Mouse (Mus musculus): ENCODE results near the gene Ptgds. TPM values are rescaled to one million over a fixed set of nuclear protein-coding genes. Genes with fewer than 3 reads are reported as not detected.

Gene Ptgds
- polyA plus RNA-seq, 1 experiment from 2014 or later: 1.2 TPM

DNA sequence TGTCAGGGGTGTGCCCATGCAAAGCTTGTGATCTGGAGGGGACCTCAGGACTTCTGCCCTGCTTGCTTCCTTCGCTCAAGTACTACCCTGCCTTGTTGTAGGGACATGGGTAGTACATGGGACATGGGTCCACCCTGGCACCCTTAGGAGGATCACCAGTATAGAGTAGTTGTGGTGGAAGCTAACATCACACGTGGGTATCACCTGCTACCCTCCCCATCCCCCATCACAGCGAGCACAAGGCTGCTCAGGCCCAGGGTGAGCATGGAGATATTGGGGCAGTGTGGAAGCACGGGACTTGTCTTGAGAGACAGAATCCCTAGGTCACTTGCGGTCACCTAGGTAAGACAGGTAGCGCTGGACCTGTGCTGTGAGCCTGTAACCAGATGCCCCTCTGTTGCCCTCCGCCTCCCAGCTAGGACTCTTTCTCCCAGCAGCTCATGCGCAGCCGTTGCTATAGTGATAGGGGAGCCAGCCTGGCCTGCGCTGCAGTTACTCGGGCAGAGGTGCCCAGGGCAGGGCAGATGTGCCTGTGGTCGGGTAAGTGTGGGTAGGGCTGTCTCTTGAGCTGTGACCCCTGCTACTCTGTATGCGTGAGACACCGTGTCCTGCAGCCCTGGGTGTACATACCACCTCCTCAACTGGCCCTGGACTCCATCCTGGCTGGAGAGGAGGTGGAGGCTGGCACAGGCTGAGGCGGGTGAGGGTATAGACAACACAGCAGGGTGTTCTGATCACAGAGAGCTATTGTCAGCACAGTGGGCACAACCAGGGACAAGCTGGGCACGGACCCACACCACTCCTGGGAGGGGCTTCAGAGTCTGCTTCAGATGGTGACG, 39.2 kb downstream of the Ptgds start:
- Histone ChIP-seq H3K9ac (ENCODE audit: low read depth, low read length) (no peak overlapping the region), H3K4me2 (replicated peaks; ENCODE audit: low read depth) (no peak overlapping the region), H3K36me3 (ENCODE audit: control insufficient read depth, insufficient read depth) (no peaks in the 10 kb centered on the region), H3K9me3 (ENCODE audit: control insufficient read depth) (no peaks in the 10 kb centered on the region), H3K27ac (ENCODE audit: low read depth, low read length) (no peak overlapping the region), H3K4me3 (ENCODE audit: low read depth, low read length) (no peak overlapping the region), H3K27me3 (replicated peaks; ENCODE audit: control insufficient read depth, insufficient read depth, low read length) (peaks cover 4% of the 10 kb centered on the region; the same call in 1 of the 2 replicates), H3K4me1 (replicated peaks; ENCODE audit: control insufficient read depth, insufficient read depth, low read length) (no peaks in the 10 kb centered on the region; the same call in 1 of the 2 replicates)
- 83% methylated on average over 17 of the region's 17 CpGs for WGBS
- no peak for ATAC-seq
- TF ChIP-seq CTCF (IDR thresholded peaks at IDR 0.05; ENCODE audit: low read depth): no peak

DNA sequence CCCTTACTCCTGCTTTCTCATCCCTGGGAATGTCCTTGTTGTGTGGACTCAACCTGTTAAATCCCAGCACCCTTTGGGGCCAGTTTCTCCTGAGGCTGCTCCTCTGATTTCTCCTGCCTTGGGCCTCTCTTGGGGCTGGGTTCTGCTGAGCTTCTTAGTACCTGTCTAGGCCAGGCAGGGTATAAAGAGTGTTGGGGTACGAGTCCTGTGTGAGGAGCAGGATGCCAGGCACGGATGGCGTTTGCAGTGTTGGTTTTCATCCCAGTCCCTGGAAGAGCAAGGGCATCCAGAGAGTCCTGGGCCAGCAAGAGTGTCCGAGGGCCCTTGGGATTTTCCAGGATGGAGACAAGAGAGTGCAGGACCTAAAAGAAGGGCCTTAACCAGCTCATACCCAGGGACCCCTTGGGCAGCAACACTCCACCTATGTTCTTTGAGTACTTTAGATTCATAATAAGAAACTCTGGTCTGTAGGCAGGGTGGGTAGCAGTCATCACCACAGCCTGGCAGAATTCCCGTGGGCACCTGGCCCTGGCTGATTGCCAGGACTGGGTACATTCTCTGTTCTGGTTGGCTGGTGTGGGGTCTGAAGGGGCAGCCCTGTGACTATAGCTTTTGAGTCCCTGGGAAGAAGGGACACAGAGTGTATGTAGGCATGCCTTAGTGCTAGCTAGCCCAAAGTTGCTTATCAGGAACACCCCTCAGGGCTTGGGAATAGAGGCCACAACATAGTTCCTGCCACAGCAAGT, 40.2 kb downstream of the Ptgds start:
- H3K4me3 ChIP-seq (ENCODE audit: low read depth, low read length): peak overlapping the region; percentile 60; the same call in 1 of the 2 replicates
- H3K27ac ChIP-seq (ENCODE audit: low read depth, low read length): no peak overlapping the region
- no peak for TF ChIP-seq CTCF (IDR thresholded peaks at IDR 0.05; ENCODE audit: low read depth)
- H3K4me1 ChIP-seq (replicated peaks; ENCODE audit: control insufficient read depth, insufficient read depth, low read length): no peaks in the 10 kb centered on the region; the same call in 1 of the 2 replicates
- ATAC-seq: no peak
- peak overlapping the region; percentile 97 for H3K4me2 ChIP-seq (replicated peaks; ENCODE audit: low read depth)
- peaks cover 9% of the 10 kb centered on the region; the same call in 1 of the 2 replicates for H3K27me3 ChIP-seq (replicated peaks; ENCODE audit: control insufficient read depth, insufficient read depth, low read length)
- H3K36me3 ChIP-seq (ENCODE audit: control insufficient read depth, insufficient read depth): no peaks in the 10 kb centered on the region
- H3K9ac ChIP-seq (ENCODE audit: low read depth, low read length): no peak overlapping the region
- WGBS: 77% methylated on average over 5 of the region's 5 CpGs
- H3K9me3 ChIP-seq (ENCODE audit: control insufficient read depth): no peaks in the 10 kb centered on the region

DNA sequence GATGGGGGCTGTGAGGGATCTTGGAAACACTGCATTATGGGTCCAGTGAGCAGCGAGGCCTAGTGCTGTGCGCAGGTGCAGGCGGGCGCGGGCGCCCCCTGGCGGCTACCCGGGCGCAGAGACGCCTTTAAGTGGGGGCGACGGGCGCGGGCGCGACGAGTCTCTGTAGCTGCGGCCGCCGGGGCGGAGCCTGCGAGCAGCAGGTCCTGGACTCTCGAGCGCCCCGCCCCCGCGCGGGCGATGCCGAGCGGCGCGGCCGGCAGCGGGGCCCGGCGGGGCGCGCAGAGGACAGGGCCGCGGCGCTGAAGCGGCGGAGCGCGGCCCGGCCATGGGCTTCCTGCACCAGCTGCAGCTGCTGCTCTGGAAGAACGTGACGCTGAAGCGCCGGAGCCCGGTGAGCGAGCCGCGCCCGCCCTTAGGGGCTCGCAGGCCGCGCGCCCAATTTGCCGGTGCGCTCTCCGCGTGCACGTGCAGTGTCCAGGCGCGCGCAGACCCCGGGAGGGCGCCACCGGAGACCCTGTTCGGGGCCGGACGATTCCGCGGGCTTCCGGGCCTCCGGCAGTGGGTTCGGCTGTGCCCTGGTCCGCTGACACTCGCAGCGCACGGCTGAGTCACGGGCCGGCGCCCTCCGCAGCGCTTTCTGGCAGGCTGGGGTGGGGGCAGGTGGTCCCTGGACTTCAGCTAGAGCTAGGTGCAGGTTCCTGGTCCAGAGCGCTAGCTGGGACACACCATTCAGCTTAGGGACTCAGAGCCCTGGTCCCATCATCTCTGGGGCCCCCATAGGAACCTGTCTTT, 41.2 kb downstream of the Ptgds start, which contains the start of gene Abca2:
TSS of gene Abca2 (plus strand) at position 262 of the 795 bp plus-strand sequence.
- H3K9ac ChIP-seq (ENCODE audit: low read depth, low read length): peak within 1 kb of the TSS; percentile 38
- no peaks in the 10 kb centered on the region; the same call in 1 of the 2 replicates for H3K4me1 ChIP-seq (replicated peaks; ENCODE audit: control insufficient read depth, insufficient read depth, low read length)
- no peaks in the 10 kb centered on the region for H3K36me3 ChIP-seq (ENCODE audit: control insufficient read depth, insufficient read depth)
- H3K4me2 ChIP-seq (replicated peaks; ENCODE audit: low read depth): peak within 1 kb of the TSS; percentile 97
- peaks cover 9% of the 10 kb centered on the region; the same call in 1 of the 2 replicates for H3K27me3 ChIP-seq (replicated peaks; ENCODE audit: control insufficient read depth, insufficient read depth, low read length)
- TF ChIP-seq CTCF (IDR thresholded peaks at IDR 0.05; ENCODE audit: low read depth): peak; percentile 96
- H3K4me3 ChIP-seq (ENCODE audit: low read depth, low read length): peak within 1 kb of the TSS; percentile 60
- no peaks in the 10 kb centered on the region for H3K9me3 ChIP-seq (ENCODE audit: control insufficient read depth)
- ATAC-seq: peak; percentile 84
- no peak within 1 kb of the TSS for H3K27ac ChIP-seq (ENCODE audit: low read depth, low read length)
- WGBS: under 1% methylated on average over 66 of the region's 89 CpGs

DNA sequence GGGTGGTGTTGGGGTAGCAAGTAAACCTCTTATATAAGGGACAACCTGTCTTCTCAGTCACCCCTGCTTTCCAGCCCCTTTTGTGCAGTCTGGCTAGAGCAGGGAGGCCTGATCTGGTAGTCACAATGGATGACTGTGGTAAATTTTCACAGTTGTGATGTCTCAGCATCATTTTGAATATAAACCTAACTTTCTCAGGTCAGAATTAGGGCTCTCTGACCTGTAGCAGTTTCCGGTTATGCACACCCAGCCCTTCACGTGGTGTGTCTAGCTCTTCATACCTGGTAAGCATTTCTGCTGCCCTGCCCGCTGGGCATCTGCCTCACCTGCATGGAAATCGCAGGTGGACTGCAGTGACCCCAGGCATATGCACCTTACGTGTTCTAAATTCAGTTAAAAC, 42.6 kb downstream of the Ptgds start:
- no peak overlapping the region for H3K4me3 ChIP-seq (ENCODE audit: low read depth, low read length)

DNA sequence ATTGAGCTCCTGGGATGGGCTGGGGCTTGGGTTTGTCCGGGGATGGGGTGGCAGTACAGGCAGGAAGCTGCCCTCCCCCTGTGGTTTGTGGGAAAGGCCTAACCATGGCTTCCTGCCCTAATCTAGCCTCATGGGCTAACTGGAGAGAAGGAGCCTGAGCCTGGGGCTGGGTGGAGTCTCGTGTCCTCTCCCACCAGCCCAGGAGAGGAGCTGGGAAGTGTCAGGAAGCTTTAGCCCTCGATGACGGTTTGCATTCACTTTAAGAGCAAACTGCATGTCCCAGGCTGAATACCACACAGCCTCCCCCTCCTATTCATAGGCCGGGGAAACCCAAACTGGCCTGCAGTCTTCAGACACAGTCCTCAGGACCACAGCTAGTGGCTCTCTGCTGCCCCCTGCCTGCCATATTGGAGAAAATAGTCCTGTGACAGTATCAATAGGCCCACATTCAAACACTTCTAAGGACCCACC, 43.1 kb downstream of the Ptgds start:
- Histone ChIP-seq H3K4me1 (replicated peaks; ENCODE audit: control insufficient read depth, insufficient read depth, low read length) (peaks cover 2% of the 10 kb centered on the region; the same call in 1 of the 2 replicates), H3K4me2 (replicated peaks; ENCODE audit: low read depth) (no peak overlapping the region), H3K27ac (ENCODE audit: low read depth, low read length) (no peak overlapping the region), H3K9ac (ENCODE audit: low read depth, low read length) (no peak overlapping the region), H3K27me3 (replicated peaks; ENCODE audit: control insufficient read depth, insufficient read depth, low read length) (peaks cover 9% of the 10 kb centered on the region; the same call in 1 of the 2 replicates), H3K36me3 (ENCODE audit: control insufficient read depth, insufficient read depth) (no peaks in the 10 kb centered on the region), H3K4me3 (ENCODE audit: low read depth, low read length) (no peak overlapping the region), H3K9me3 (ENCODE audit: control insufficient read depth) (no peaks in the 10 kb centered on the region)
- 43% methylated on average over 5 of the region's 5 CpGs for WGBS
- no peak for ATAC-seq
- TF ChIP-seq CTCF (IDR thresholded peaks at IDR 0.05; ENCODE audit: low read depth): peak; percentile 97

More for the DNA sequence above, 42.6 kb downstream of the Ptgds start:
- TF ChIP-seq CTCF (IDR thresholded peaks at IDR 0.05; ENCODE audit: low read depth): no peak
- H3K9me3 ChIP-seq (ENCODE audit: control insufficient read depth): no peaks in the 10 kb centered on the region
- no peaks in the 10 kb centered on the region for H3K36me3 ChIP-seq (ENCODE audit: control insufficient read depth, insufficient read depth)
- H3K27me3 ChIP-seq (replicated peaks; ENCODE audit: control insufficient read depth, insufficient read depth, low read length): peaks cover 9% of the 10 kb centered on the region; the same call in 1 of the 2 replicates
- no peak for ATAC-seq
- no peak overlapping the region for H3K9ac ChIP-seq (ENCODE audit: low read depth, low read length)
- no peak overlapping the region for H3K4me2 ChIP-seq (replicated peaks; ENCODE audit: low read depth)
- peaks cover 2% of the 10 kb centered on the region; the same call in 1 of the 2 replicates for H3K4me1 ChIP-seq (replicated peaks; ENCODE audit: control insufficient read depth, insufficient read depth, low read length)
- 91% methylated on average over 5 of the region's 5 CpGs for WGBS
- H3K27ac ChIP-seq (ENCODE audit: low read depth, low read length): no peak overlapping the region

Measured in intestine, postnatal 0 days (tissue).